29 mouse cellular contexts compared by ENCODE assay signal in genomic region chrX:7917960-7918359, GRCm38 (mm10). TPM values are rescaled to one million over a fixed set of nuclear protein-coding genes. Genes with fewer than 3 reads are reported as not detected.
DNase-seq lines count a peak whose midpoint lies in the region; ATAC-seq and TF ChIP-seq lines count a peak whose summit lies in the region.
"Not testable (repeated sequence)": the region's sequence is repeated elsewhere in the genome, so short reads cannot be mapped to it uniquely, and the experiment has no call there.
"Had no signal": no experiment of that assay in that cellular context is flagged by ENCODE, and none has a peak within 500 bp of the region (broad histone marks: within the 10 kb centered on the region; RNA-seq: fewer than 3 reads in every experiment).

No protein-coding gene starts in this region.

- not testable (repeated sequence) for H3K79me2 ChIP-seq in MEL (ENCODE audit: control insufficient read depth, insufficient read depth, low read length, poor library complexity); heart, adult 2 months (replicated peaks; ENCODE audit: control insufficient read depth, insufficient read depth, low read length)

- WGBS in heart, adult 2 months = 60% methylated on average over 6 of the region's 6 CpGs
- 68% methylated on average over 6 of the region's 6 CpGs for WGBS in intestine, postnatal 0 days

- H3K9me3 ChIP-seq in E14TG2a.4 (ENCODE audit: low read length); MEL (replicated peaks; ENCODE audit: insufficient read depth, low read length); intestine, postnatal 0 days (ENCODE audit: control insufficient read depth): not testable (repeated sequence)

- peak; percentile 62 for TF ChIP-seq RAD21 in MEL (IDR thresholded peaks at IDR 0.05; ENCODE audit: low read depth, low read length)

- H3K9ac ChIP-seq in MEL (ENCODE audit: control insufficient read depth, low read depth, low read length, poor library complexity, severe bottlenecking); heart, adult 2 months (ENCODE audit: low read depth, low read length); intestine, postnatal 0 days (ENCODE audit: low read depth, low read length): not testable (repeated sequence)

- not testable (repeated sequence) for H3K36me3 ChIP-seq in E14TG2a.4 (ENCODE audit: insufficient read depth, low read length); MEL (ENCODE audit: control insufficient read depth in 1 of 2, insufficient read depth in 2 of 2, low read length in 2 of 2); heart, adult 2 months (ENCODE audit: control insufficient read depth, insufficient read depth, low read length); intestine, postnatal 0 days (ENCODE audit: control insufficient read depth, insufficient read depth)

- intact Hi-C loops in heart, adult 2 months (cut with DNase I) = not testable (repeated sequence)

- not testable (repeated sequence) for H3K27ac ChIP-seq in MEL (ENCODE audit: control insufficient read depth, low read depth, low read length); heart, adult 2 months; intestine, postnatal 0 days (ENCODE audit: low read depth, low read length); layer of hippocampus, adult 2 months

- H3K27me3 ChIP-seq in E14TG2a.4 (ENCODE audit: insufficient read depth, low read length) = peaks cover 11% of the 10 kb centered on the region; the same call in 1 of the 2 replicates
- not testable (repeated sequence) for H3K27me3 ChIP-seq in MEL (ENCODE audit: control insufficient read depth in 1 of 2, insufficient read depth in 2 of 2, low read length in 2 of 2)
- peaks cover 10% of the 10 kb centered on the region for H3K27me3 ChIP-seq in heart, adult 2 months (ENCODE audit: control insufficient read depth, insufficient read depth, low read length)
- peaks cover 32% of the 10 kb centered on the region for H3K27me3 ChIP-seq in intestine, postnatal 0 days (replicated peaks; ENCODE audit: control insufficient read depth, insufficient read depth, low read length)

- TF ChIP-seq EP300 in MEL (IDR thresholded peaks at IDR 0.05; ENCODE audit: low read depth in 1 of 2, low read length in 2 of 2); heart, adult 2 months (IDR thresholded peaks at IDR 0.05; ENCODE audit: insufficient read depth, low read depth, low read length): not testable (repeated sequence)

- DNase-seq in A20 (ENCODE audit: low read depth, low spot score) (peak; percentile 22), MEL (ENCODE audit: low read depth, low spot score) (peak; percentile 52)
- DNase-seq in heart, adult 2 months; layer of hippocampus, adult 2 months (ENCODE audit: low spot score in 2 of 2): not testable (repeated sequence)
- peak; percentile 13 for DNase-seq in thymus, postnatal 4 days

- TF ChIP-seq POLR2A in MEL (IDR thresholded peaks at IDR 0.05; ENCODE audit: control insufficient read depth in 1 of 2, insufficient read depth in 1 of 2, low read depth in 1 of 2, low read length in 2 of 2, poor library complexity in 1 of 2); heart, adult 2 months (IDR thresholded peaks at IDR 0.05; ENCODE audit: insufficient read depth, low read depth, low read length): not testable (repeated sequence)

- TF ChIP-seq CTCF in E14TG2a.4 (conservative IDR thresholded peaks at IDR 0.05; ENCODE audit: low read length) = peak; percentile 14; the same call in 1 of the 2 replicates
- peak; percentile 48 to 78 (median 60) for TF ChIP-seq CTCF in MEL (IDR thresholded peaks at IDR 0.05 in 2 of 3, conservative IDR thresholded peaks at IDR 0.05 in 1 of 3; ENCODE audit: control insufficient read depth in 1 of 3, insufficient read depth in 1 of 3, low read depth in 2 of 3, low read length in 3 of 3, poor library complexity in 1 of 3, severe bottlenecking in 1 of 3)
- TF ChIP-seq CTCF in heart, adult 2 months (IDR thresholded peaks at IDR 0.05) = 0 out of 2 replicates have a peak, but pooled peaks have one; percentile 17
- 0 out of 2 replicates have a peak, but pooled peaks have one; percentile 20 for TF ChIP-seq CTCF in intestine, postnatal 0 days (IDR thresholded peaks at IDR 0.05; ENCODE audit: low read depth)
- peak; percentile 32; the same call in 1 of the 2 replicates for TF ChIP-seq CTCF in layer of hippocampus, adult 2 months (conservative IDR thresholded peaks at IDR 0.05)

- H3K4me3 ChIP-seq in E14TG2a.4 (replicated peaks; ENCODE audit: low read length); MEL (ENCODE audit: control insufficient read depth in 1 of 2, insufficient read depth in 1 of 2, low read depth in 2 of 2, low read length in 2 of 2); heart, adult 2 months; intestine, postnatal 0 days (ENCODE audit: low read depth, low read length); layer of hippocampus, adult 2 months: not testable (repeated sequence)

- ATAC-seq in intestine, postnatal 0 days = not testable (repeated sequence)

- H3K4me2 ChIP-seq in intestine, postnatal 0 days (replicated peaks; ENCODE audit: low read depth) = not testable (repeated sequence)

- H3K4me1 ChIP-seq in E14TG2a.4 (replicated peaks; ENCODE audit: low read depth, low read length) = peaks cover 36% of the 10 kb centered on the region
- not testable (repeated sequence) for H3K4me1 ChIP-seq in MEL (ENCODE audit: control insufficient read depth in 1 of 2, insufficient read depth in 2 of 2, low read length in 2 of 2); heart, adult 2 months (ENCODE audit: control insufficient read depth, insufficient read depth, low read length); intestine, postnatal 0 days (replicated peaks; ENCODE audit: control insufficient read depth, insufficient read depth, low read length)

TF ChIP-seq in MEL, 35 proteins besides CTCF, POLR2A, EP300 and RAD21:
- peak; percentile 87 for TF ChIP-seq SMC3 (IDR thresholded peaks at IDR 0.05; ENCODE audit: low read depth, low read length)
- peak; percentile 76; the same call in 1 of the 2 replicates for TF ChIP-seq MYC (IDR thresholded peaks at IDR 0.05; ENCODE audit: low read depth, low read length)
- peak; percentile 80 for TF ChIP-seq ZC3H11A (IDR thresholded peaks at IDR 0.05; ENCODE audit: low read depth, low read length)
- 0 out of 2 replicates have a peak, but pooled peaks have one; percentile 36 for TF ChIP-seq MAX (IDR thresholded peaks at IDR 0.05; ENCODE audit: low read length)
- 0 out of 2 replicates have a peak, but pooled peaks have one; percentile 18 for TF ChIP-seq HCFC1 (IDR thresholded peaks at IDR 0.05; ENCODE audit: low read depth, low read length)

RNA-seq across cellular contexts. Expression of gene Pcsk1n, which starts 1.7 kb away (rescaled TPM):
- total RNA-seq in MEL (2012; rRNA removed) = not detected in 2 replicates
- polyA plus RNA-seq in MEL (2012; ENCODE audit: insufficient read depth in 1 of 2, insufficient read length in 2 of 2, low read depth in 1 of 2, low replicate concordance in 2 of 2, missing spikeins in 1 of 2) = not detected
- under 1 TPM in 1 of 2 experiments, not detected in 1; 0.16 TPM for total RNA-seq in heart, adult 2 months (2021)
- 0.18 and 0.25 TPM in 2 replicates for polyA plus RNA-seq in heart, adult 2 months (2012; rRNA removed)
- polyA plus RNA-seq in intestine, postnatal 0 days (2015; fragmentation: Nextera tagmentation; extraction: Ambion mirVana) = 17.5 and 18.0 TPM in 2 replicates
- 100 to 1,000 TPM; 376 to 404 TPM for total RNA-seq in layer of hippocampus, adult 2 months (2021)
- total RNA-seq: common myeloid progenitor, adult 5-6 weeks; gastrocnemius, adult 2 months; heart, postnatal 10 days had no signal

RNA-seq across cellular contexts. Expression of gene Gm10490, which starts 8.6 kb away (rescaled TPM):
- total RNA-seq in MEL (2012; rRNA removed) = not detected in 2 replicates
- polyA plus RNA-seq in MEL (2012; ENCODE audit: insufficient read depth in 1 of 2, insufficient read length in 2 of 2, low read depth in 1 of 2, low replicate concordance in 2 of 2, missing spikeins in 1 of 2) = not detected
- not detected for total RNA-seq in heart, adult 2 months (2021)
- not detected in 2 replicates for polyA plus RNA-seq in heart, adult 2 months (2012; rRNA removed)
- polyA plus RNA-seq in intestine, postnatal 0 days (2015; fragmentation: Nextera tagmentation; extraction: Ambion mirVana) = not detected in 2 replicates
- not detected for total RNA-seq in layer of hippocampus, adult 2 months (2021)
- total RNA-seq: adrenal gland, adult 2 months; adrenal gland, postnatal 14 days; adrenal gland, postnatal 4 days; common myeloid progenitor, adult 5-6 weeks; forebrain, postnatal 0 days; gastrocnemius, adult 2 months; gastrocnemius, postnatal 14 days; gastrocnemius, postnatal 4 days; heart, postnatal 10 days; heart, postnatal 36 days had no signal
- polyA plus RNA-seq: adrenal gland, adult 2 months; cerebellum, adult 2 months; embryonic facial prominence, embryonic 12.5 days; embryonic facial prominence, embryonic 15.5 days; forebrain, embryonic 11.5 days; forebrain, embryonic 14.5 days; forebrain, postnatal 0 days; frontal cortex, adult 2 months; heart, embryonic 12.5 days; heart, embryonic 15.5 days; hindbrain, embryonic 10.5 days; hindbrain, embryonic 13.5 days; hindbrain, embryonic 16.5 days; intestine, embryonic 14.5 days had no signal

RNA-seq across cellular contexts. Expression of gene Gm10491, which starts 10.3 kb away (rescaled TPM):
- total RNA-seq in MEL (2012; rRNA removed) = not detected in 2 replicates
- polyA plus RNA-seq in MEL (2012; ENCODE audit: insufficient read depth in 1 of 2, insufficient read length in 2 of 2, low read depth in 1 of 2, low replicate concordance in 2 of 2, missing spikeins in 1 of 2) = not detected
- not detected for total RNA-seq in heart, adult 2 months (2021)
- not detected in 2 replicates for polyA plus RNA-seq in heart, adult 2 months (2012; rRNA removed)
- not detected in 2 replicates for polyA plus RNA-seq in intestine, postnatal 0 days (2015; fragmentation: Nextera tagmentation; extraction: Ambion mirVana)
- not detected for total RNA-seq in layer of hippocampus, adult 2 months (2021)
- total RNA-seq: adrenal gland, adult 2 months; adrenal gland, postnatal 14 days; adrenal gland, postnatal 4 days; common myeloid progenitor, adult 5-6 weeks; forebrain, postnatal 0 days; gastrocnemius, adult 2 months; gastrocnemius, postnatal 14 days; gastrocnemius, postnatal 4 days; heart, postnatal 10 days; heart, postnatal 36 days had no signal
- polyA plus RNA-seq: adrenal gland, adult 2 months; cerebellum, adult 2 months; embryonic facial prominence, embryonic 12.5 days; embryonic facial prominence, embryonic 15.5 days; forebrain, embryonic 11.5 days; forebrain, embryonic 14.5 days; forebrain, postnatal 0 days; frontal cortex, adult 2 months; heart, embryonic 12.5 days; heart, embryonic 15.5 days; hindbrain, embryonic 10.5 days; hindbrain, embryonic 13.5 days; hindbrain, embryonic 16.5 days; intestine, embryonic 14.5 days had no signal

RNA-seq across cellular contexts. Expression of gene Eras, which starts 10.4 kb away (rescaled TPM):
- total RNA-seq in MEL (2012; rRNA removed) = not detected in 2 replicates
- not detected for polyA plus RNA-seq in MEL (2012; ENCODE audit: insufficient read depth in 1 of 2, insufficient read length in 2 of 2, low read depth in 1 of 2, low replicate concordance in 2 of 2, missing spikeins in 1 of 2)
- total RNA-seq in heart, adult 2 months (2021) = not detected
- polyA plus RNA-seq in heart, adult 2 months (2012; rRNA removed) = not detected in 2 replicates
- not detected in 2 replicates for polyA plus RNA-seq in intestine, postnatal 0 days (2015; fragmentation: Nextera tagmentation; extraction: Ambion mirVana)
- not detected for total RNA-seq in layer of hippocampus, adult 2 months (2021)
- total RNA-seq: adrenal gland, adult 2 months; adrenal gland, postnatal 14 days; adrenal gland, postnatal 4 days; common myeloid progenitor, adult 5-6 weeks; forebrain, postnatal 0 days; gastrocnemius, adult 2 months; gastrocnemius, postnatal 14 days; gastrocnemius, postnatal 4 days; heart, postnatal 10 days; heart, postnatal 36 days had no signal
- polyA plus RNA-seq: adrenal gland, adult 2 months; cerebellum, adult 2 months; embryonic facial prominence, embryonic 12.5 days; embryonic facial prominence, embryonic 15.5 days; forebrain, embryonic 11.5 days; forebrain, embryonic 14.5 days; forebrain, postnatal 0 days; heart, embryonic 12.5 days; heart, embryonic 15.5 days; hindbrain, embryonic 10.5 days; hindbrain, embryonic 16.5 days; intestine, embryonic 14.5 days had no signal

RNA-seq across cellular contexts. Expression of gene Timm17b, which starts 18.8 kb away (rescaled TPM):
- total RNA-seq in MEL (2012; rRNA removed) = 96.5 and 107 TPM in 2 replicates
- polyA plus RNA-seq in MEL (2012; ENCODE audit: insufficient read depth in 1 of 2, insufficient read length in 2 of 2, low read depth in 1 of 2, low replicate concordance in 2 of 2, missing spikeins in 1 of 2) = 100 to 1,000 TPM in 1 of 2 experiments, not detected in 1; 381 TPM
- 10 to 100 TPM; 43.4 to 45.0 TPM for total RNA-seq in heart, adult 2 months (2021)
- 40.2 and 45.1 TPM in 2 replicates for polyA plus RNA-seq in heart, adult 2 months (2012; rRNA removed)
- polyA plus RNA-seq in intestine, postnatal 0 days (2015; fragmentation: Nextera tagmentation; extraction: Ambion mirVana) = 106 and 109 TPM in 2 replicates
- 10 to 100 TPM; 21.4 to 26.3 TPM for total RNA-seq in layer of hippocampus, adult 2 months (2021)

Comparison
In these comparisons a context has a peak if more than half of its experiments do, and no peak if none do; other contexts are left out.
1. RNA of gene Pcsk1n, which starts 1.7 kb away (total RNA-seq): 376 to 404 TPM in layer of hippocampus, adult 2 months; 0.16 TPM in heart, adult 2 months and not detected in MEL; every median in the first group is over 100 times any median in the second.
2. Peak in every context shown above with its lines, with median percentiles within 50 percentile points of each other: CTCF ChIP-seq.